In the genomic region with DNA sequence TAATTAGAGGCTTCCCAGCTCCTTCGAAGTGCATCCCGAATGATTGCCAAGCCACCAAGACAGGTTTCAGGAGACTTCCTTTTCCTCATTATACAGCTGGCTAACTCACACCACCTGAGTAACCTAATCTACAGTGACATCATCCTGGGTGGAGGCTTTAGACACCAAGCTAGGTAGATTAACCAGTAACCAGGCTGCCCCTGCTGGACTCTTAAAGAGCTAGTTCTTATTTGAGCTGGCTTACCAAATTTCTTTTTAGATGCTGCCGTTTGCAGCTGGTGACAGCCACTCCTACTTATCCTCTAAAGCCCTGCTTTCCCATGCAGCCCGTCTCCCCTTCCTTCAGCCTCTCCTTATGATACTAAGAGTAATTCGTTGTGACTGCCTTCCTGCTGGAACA, we compare ENCODE assay signal across 16 mouse cellular contexts. TPM values are rescaled to one million over a fixed set of nuclear protein-coding genes. Genes with fewer than 3 reads are reported as not detected.
DNase-seq lines count a peak whose midpoint lies in the region; ATAC-seq and TF ChIP-seq lines count a peak whose summit lies in the region.
"Had no signal": no experiment of that assay in that cellular context is flagged by ENCODE, and none has a peak within 500 bp of the region (broad histone marks: within the 10 kb centered on the region; RNA-seq: fewer than 3 reads in every experiment).

Gene Mkrn2os, minus strand, starts transcription at position 119 of the 400 bp plus-strand sequence.

- no peak for TF ChIP-seq EP300 in lung, postnatal 0 days (IDR thresholded peaks at IDR 0.05)

- no peak for TF ChIP-seq CTCF in lung, postnatal 0 days (IDR thresholded peaks at IDR 0.05)
- no peak for TF ChIP-seq CTCF in lung, adult 2 months (IDR thresholded peaks at IDR 0.05; ENCODE audit: insufficient read depth, low read length)

- H3K9ac ChIP-seq in lung, postnatal 0 days (replicated peaks; ENCODE audit: low read depth), result no peak within 1 kb of the TSS
- no peak within 1 kb of the TSS for H3K9ac ChIP-seq in kidney, embryonic 14.5 days (ENCODE audit: low read depth, low read length)
- H3K9ac ChIP-seq in liver, embryonic 13.5 days, result peak within 1 kb of the TSS; percentile 31; the same call in 1 of the 2 replicates
- no peak within 1 kb of the TSS for H3K9ac ChIP-seq in midbrain, embryonic 16.5 days (ENCODE audit: low read depth, low read length)
- H3K9ac ChIP-seq: neural tube, embryonic 15.5 days had no signal

- H3K9me3 ChIP-seq in lung, postnatal 0 days (ENCODE audit: low read length), result no peaks in the 10 kb centered on the region
- no peaks in the 10 kb centered on the region for H3K9me3 ChIP-seq in kidney, embryonic 14.5 days (ENCODE audit: control insufficient read depth, low read length)
- H3K9me3 ChIP-seq in liver, embryonic 13.5 days (replicated peaks), result no peaks in the 10 kb centered on the region
- H3K9me3 ChIP-seq in midbrain, embryonic 16.5 days (replicated peaks; ENCODE audit: control insufficient read depth, low read length, poor library complexity, severe bottlenecking), result no peaks in the 10 kb centered on the region
- H3K9me3 ChIP-seq: neural tube, embryonic 15.5 days had no signal

- WGBS in lung, postnatal 0 days, result 40% methylated on average over 5 of the region's 5 CpGs
- WGBS in lung, adult 2 months, result 46% methylated on average over 5 of the region's 5 CpGs
- 44% methylated on average over 5 of the region's 5 CpGs for WGBS in kidney, embryonic 14.5 days
- 54% methylated on average over 5 of the region's 5 CpGs for WGBS in liver, embryonic 13.5 days (ENCODE audit: insufficient replicate concordance)
- 66% methylated on average over 5 of the region's 5 CpGs for WGBS in midbrain, embryonic 16.5 days

- no peaks in the 10 kb centered on the region for H3K27me3 ChIP-seq in lung, postnatal 0 days (replicated peaks; ENCODE audit: insufficient read depth, low read length)
- H3K27me3 ChIP-seq in kidney, embryonic 14.5 days (ENCODE audit: control insufficient read depth, insufficient read depth, low read length), result no peaks in the 10 kb centered on the region
- no peaks in the 10 kb centered on the region for H3K27me3 ChIP-seq in liver, embryonic 13.5 days
- H3K27me3 ChIP-seq in midbrain, embryonic 16.5 days (ENCODE audit: control insufficient read depth, insufficient read depth, low read depth, low read length), result no peaks in the 10 kb centered on the region
- H3K27me3 ChIP-seq: neural tube, embryonic 15.5 days had no signal

- no peak within 1 kb of the TSS for H3K27ac ChIP-seq in lung, postnatal 0 days (ENCODE audit: low read length)
- no peak within 1 kb of the TSS for H3K27ac ChIP-seq in kidney, embryonic 14.5 days (ENCODE audit: low read depth, low read length)
- no peak within 1 kb of the TSS for H3K27ac ChIP-seq in liver, embryonic 13.5 days
- no peak within 1 kb of the TSS for H3K27ac ChIP-seq in midbrain, embryonic 16.5 days (ENCODE audit: low read length)
- H3K27ac ChIP-seq: neural tube, embryonic 15.5 days had no signal

- TF ChIP-seq POLR2A in lung, adult 2 months (IDR thresholded peaks at IDR 0.05; ENCODE audit: borderline replicate concordance, extremely low read depth, low read depth, low read length), result no peak

- no peaks in the 10 kb centered on the region for H3K4me1 ChIP-seq in lung, postnatal 0 days (ENCODE audit: insufficient read depth, low read depth, low read length)
- no peaks in the 10 kb centered on the region for H3K4me1 ChIP-seq in lung, adult 2 months (ENCODE audit: control insufficient read depth, insufficient read depth, low read length)
- H3K4me1 ChIP-seq in kidney, embryonic 14.5 days (ENCODE audit: control insufficient read depth, insufficient read depth, low read length), result no peaks in the 10 kb centered on the region
- H3K4me1 ChIP-seq in liver, embryonic 13.5 days (replicated peaks), result 0 out of 2 replicates have a peak, but pooled peaks cover 4% of the 10 kb centered on the region
- H3K4me1 ChIP-seq in midbrain, embryonic 16.5 days (ENCODE audit: control insufficient read depth, insufficient read depth, low read length), result no peaks in the 10 kb centered on the region
- H3K4me1 ChIP-seq: neural tube, embryonic 15.5 days had no signal

- H3K36me3 ChIP-seq in lung, postnatal 0 days (ENCODE audit: insufficient read depth, low read length), result no peaks in the 10 kb centered on the region
- no peaks in the 10 kb centered on the region for H3K36me3 ChIP-seq in kidney, embryonic 14.5 days (ENCODE audit: control insufficient read depth, insufficient read depth, low read length)
- H3K36me3 ChIP-seq in liver, embryonic 13.5 days, result no peaks in the 10 kb centered on the region
- no peaks in the 10 kb centered on the region for H3K36me3 ChIP-seq in midbrain, embryonic 16.5 days (ENCODE audit: control insufficient read depth, insufficient read depth, low read length)
- H3K36me3 ChIP-seq: neural tube, embryonic 15.5 days had no signal

- H3K4me2 ChIP-seq in lung, postnatal 0 days (replicated peaks; ENCODE audit: low read depth, low read length), result no peak within 1 kb of the TSS
- H3K4me2 ChIP-seq in kidney, embryonic 14.5 days (replicated peaks; ENCODE audit: low read depth, low read length), result peak within 1 kb of the TSS; percentile 32
- H3K4me2 ChIP-seq in liver, embryonic 13.5 days, result peak within 1 kb of the TSS; percentile 39
- no peak within 1 kb of the TSS for H3K4me2 ChIP-seq in midbrain, embryonic 16.5 days (ENCODE audit: low read length)
- H3K4me2 ChIP-seq: neural tube, embryonic 15.5 days had no signal

- no peak for ATAC-seq in lung, postnatal 0 days
- peak; percentile 85 for ATAC-seq in kidney, embryonic 14.5 days (ENCODE audit: low FRiP score, low TSS enrichment)
- peak; percentile 64 for ATAC-seq in liver, embryonic 13.5 days (ENCODE audit: low read depth)
- no peak for ATAC-seq in midbrain, embryonic 16.5 days
- ATAC-seq: inflammation-experienced regulatory T-cells, adult 6 months had no signal

- no peak within 1 kb of the TSS for H3K4me3 ChIP-seq in lung, postnatal 0 days (ENCODE audit: low read depth, low read length)
- H3K4me3 ChIP-seq in lung, adult 2 months (replicated peaks; ENCODE audit: extremely low read depth, low read depth, low read length), result no peak within 1 kb of the TSS
- H3K4me3 ChIP-seq in kidney, embryonic 14.5 days (ENCODE audit: low read length), result peak within 1 kb of the TSS; percentile 8; the same call in 1 of the 2 replicates
- H3K4me3 ChIP-seq in liver, embryonic 13.5 days (replicated peaks), result peak within 1 kb of the TSS; percentile 28
- no peak within 1 kb of the TSS for H3K4me3 ChIP-seq in midbrain, embryonic 16.5 days (ENCODE audit: low read depth, low read length)
- H3K4me3 ChIP-seq: neural tube, embryonic 15.5 days had no signal

- peak; percentile 28 for DNase-seq in lung, postnatal 0 days (ENCODE audit: low spot score)
- no peak for DNase-seq in lung, adult 2 months
- DNase-seq in liver, embryonic 13.5 days, result no peak
- no peak for DNase-seq in adrenal gland, postnatal 4 days (ENCODE audit: low spot score in 2 of 2)
- no peak for DNase-seq in left cerebral cortex, adult 8-10 months (ENCODE audit: low spot score in 2 of 2)
- DNase-seq: cerebellum, postnatal 14 days; heart, adult 18-20 months; heart, postnatal 14 days; lung, postnatal 36 days; midbrain, embryonic 14.5 days; thymus, adult 18-20 months had no signal

RNA-seq across cellular contexts. Expression of gene Mkrn2os, which starts in this region (rescaled TPM):
- polyA plus RNA-seq in lung, postnatal 0 days (2015; fragmentation: Nextera tagmentation; extraction: Ambion mirVana), result 0.46 and 0.58 TPM in 2 replicates
- 0.40 TPM in 1 of 2 replicates, not detected in the other for polyA plus RNA-seq in lung, adult 2 months (2012; rRNA removed)
- 5.2 and 5.8 TPM in 2 replicates for polyA plus RNA-seq in kidney, embryonic 14.5 days (2014; fragmentation: Nextera tagmentation; extraction: Ambion mirVana)
- 6.6 and 7.2 TPM in 2 replicates for polyA plus RNA-seq in liver, embryonic 13.5 days (2015; fragmentation: Nextera tagmentation; extraction: Ambion mirVana)
- 1 to 10 TPM in 1 of 2 experiments, under 1 TPM in 1; 0.45 to 1.2 TPM for total RNA-seq in adrenal gland, postnatal 4 days (2021)
- polyA plus RNA-seq in midbrain, embryonic 16.5 days (2015; fragmentation: Nextera tagmentation; extraction: Ambion mirVana), result 0.46 and 0.48 TPM in 2 replicates
- total RNA-seq in left cerebral cortex, adult 8-10 months (2022), result not detected
- total RNA-seq: left cerebral cortex, postnatal 25 days had no signal

Comparison
In these comparisons a context has a peak if more than half of its experiments do, and no peak if none do; other contexts are left out.
1. Peak in DNase-seq in lung, postnatal 0 days; RNA of the gene not detected or under 1 TPM.
2. ATAC-seq: peak in kidney, embryonic 14.5 days (single experiment) and liver, embryonic 13.5 days (single experiment); none in lung, postnatal 0 days (single experiment) and midbrain, embryonic 16.5 days (single experiment).
3. H3K4me2 ChIP-seq: peak in kidney, embryonic 14.5 days (single experiment) and liver, embryonic 13.5 days (single experiment); none in lung, postnatal 0 days (single experiment) and midbrain, embryonic 16.5 days (single experiment).
4. H3K4me3 ChIP-seq: peak in kidney, embryonic 14.5 days (single experiment) and liver, embryonic 13.5 days (single experiment); none in lung, postnatal 0 days (single experiment), lung, adult 2 months (single experiment) and midbrain, embryonic 16.5 days (single experiment).